Mouse (Mus musculus): Measurements from ENCODE around the gene Rell1. TPM values are rescaled to one million over a fixed set of nuclear protein-coding genes. Genes with fewer than 3 reads are reported as not detected.

The Rell1 gene
- total and polyA plus RNA-seq, 2 experiments from 2014 or later = 5.8 to 8.0 TPM

DNA sequence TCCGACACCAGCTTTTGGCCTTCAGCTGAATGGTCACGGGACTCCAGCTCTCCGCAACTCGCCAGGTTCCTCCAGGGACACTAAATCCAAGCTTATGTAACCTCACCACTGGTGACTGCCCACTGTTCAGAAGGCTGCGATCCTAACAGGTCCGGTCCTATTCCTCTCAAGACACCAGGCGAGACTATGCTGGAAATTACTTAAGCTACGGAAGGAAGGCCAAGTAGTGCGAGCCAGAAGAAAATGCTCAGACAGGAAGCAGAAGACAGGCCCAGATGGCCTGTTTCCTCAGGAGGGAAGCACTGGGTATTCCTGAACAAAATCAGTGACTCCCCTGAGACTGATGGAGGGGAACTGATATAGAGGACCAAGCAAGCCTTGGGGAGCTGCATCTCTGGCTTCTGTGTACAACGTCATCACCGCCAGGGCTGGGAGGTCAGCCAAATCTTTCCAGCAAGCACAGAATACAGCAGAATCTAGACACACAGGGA, 17.2 kb downstream of the Rell1 start:
- DNase-seq (ENCODE audit: low spot score) (peak; percentile 58), ATAC-seq (ENCODE audit: insufficient read depth, low read depth) (peak; percentile 86)
- Histone ChIP-seq H3K27me3 (ENCODE audit: control insufficient read depth, insufficient read depth, low read length) (no peaks in the 10 kb centered on the region), H3K27ac (ENCODE audit: low read depth) (peak overlapping the region; percentile 0; the same call in 1 of the 2 replicates), H3K4me2 (ENCODE audit: low read depth, low read length) (no peak overlapping the region), H3K9me3 (replicated peaks; ENCODE audit: control insufficient read depth, low read length) (no peaks in the 10 kb centered on the region), H3K9ac (replicated peaks; ENCODE audit: low read depth, low read length) (no peak overlapping the region), H3K4me1 (ENCODE audit: control insufficient read depth, insufficient read depth) (peaks cover 5% of the 10 kb centered on the region; the same call in 1 of the 2 replicates), H3K36me3 (replicated peaks; ENCODE audit: control insufficient read depth, insufficient read depth, low read length) (no peaks in the 10 kb centered on the region), H3K4me3 (ENCODE audit: low read depth, low read length) (no peak overlapping the region)
- WGBS = 49% methylated on average over 11 of the region's 11 CpGs
- TF ChIP-seq EP300 (IDR thresholded peaks at IDR 0.05; ENCODE audit: low read depth) (peak; percentile 91), CTCF (IDR thresholded peaks at IDR 0.05; ENCODE audit: low read depth) (no peak; the same call in 1 of the 2 replicates)

DNA sequence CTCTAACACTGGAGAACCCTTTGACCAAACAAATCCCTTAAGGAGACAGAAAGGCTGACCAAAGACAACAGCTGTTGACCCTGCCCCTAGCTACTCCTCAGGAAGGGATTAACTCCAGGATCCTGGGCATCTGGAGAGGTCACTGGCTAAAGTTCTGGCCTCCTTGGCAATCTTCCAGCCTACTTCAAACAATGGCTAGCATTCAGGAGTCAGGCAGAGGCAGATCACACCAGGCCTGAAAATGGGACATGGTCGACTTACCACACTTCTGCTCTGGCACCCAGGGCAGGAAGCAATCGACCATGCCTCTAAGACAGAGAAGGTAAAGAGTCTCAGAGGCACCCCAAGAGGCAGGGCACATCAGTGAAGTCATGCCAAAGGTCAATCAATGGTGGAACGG, 19.5 kb downstream of the Rell1 start:
- Histone ChIP-seq H3K4me2 (ENCODE audit: low read depth, low read length) (no peak overlapping the region), H3K9ac (replicated peaks; ENCODE audit: low read depth, low read length) (no peak overlapping the region), H3K36me3 (replicated peaks; ENCODE audit: control insufficient read depth, insufficient read depth, low read length) (no peaks in the 10 kb centered on the region), H3K9me3 (replicated peaks; ENCODE audit: control insufficient read depth, low read length) (no peaks in the 10 kb centered on the region), H3K27me3 (ENCODE audit: control insufficient read depth, insufficient read depth, low read length) (no peaks in the 10 kb centered on the region), H3K4me3 (ENCODE audit: low read depth, low read length) (no peak overlapping the region), H3K27ac (ENCODE audit: low read depth) (no peak overlapping the region), H3K4me1 (ENCODE audit: control insufficient read depth, insufficient read depth) (peaks cover 5% of the 10 kb centered on the region; the same call in 1 of the 2 replicates)
- TF ChIP-seq EP300 (IDR thresholded peaks at IDR 0.05; ENCODE audit: low read depth) = no peak
- TF ChIP-seq CTCF (IDR thresholded peaks at IDR 0.05; ENCODE audit: low read depth) = no peak
- DNase-seq (ENCODE audit: low spot score) (no peak), ATAC-seq (ENCODE audit: insufficient read depth, low read depth) (no peak)
- 40% methylated on average over 3 of the region's 3 CpGs for WGBS

DNA sequence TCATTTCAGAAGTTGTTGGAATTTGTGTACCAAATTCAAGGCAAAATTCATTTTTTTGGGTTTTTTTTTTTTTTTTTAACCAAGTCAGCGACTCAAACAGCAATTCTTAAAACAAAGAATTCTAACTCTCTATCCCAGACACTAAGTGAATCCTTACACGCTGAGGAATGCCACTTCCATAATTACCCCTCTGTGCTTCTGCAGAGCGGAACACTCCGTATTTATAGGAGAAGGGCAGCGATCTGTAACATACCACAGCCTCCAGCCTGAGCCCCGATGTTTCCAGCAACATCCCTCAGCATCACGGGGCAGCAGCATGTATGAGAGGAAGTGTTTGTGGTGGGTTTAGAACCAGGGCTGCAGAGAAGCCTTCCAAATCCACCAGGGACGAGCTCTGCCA, 21.2 kb downstream of the Rell1 start:
- H3K9me3 ChIP-seq (replicated peaks; ENCODE audit: control insufficient read depth, low read length) = no peaks in the 10 kb centered on the region
- no peaks in the 10 kb centered on the region for H3K27me3 ChIP-seq (ENCODE audit: control insufficient read depth, insufficient read depth, low read length)
- no peak overlapping the region for H3K4me2 ChIP-seq (ENCODE audit: low read depth, low read length)
- DNase-seq (ENCODE audit: low spot score) (no peak), ATAC-seq (ENCODE audit: insufficient read depth, low read depth) (no peak)
- H3K9ac ChIP-seq (replicated peaks; ENCODE audit: low read depth, low read length) = no peak overlapping the region
- H3K4me3 ChIP-seq (ENCODE audit: low read depth, low read length) = no peak overlapping the region
- 83% methylated on average over 8 of the region's 8 CpGs for WGBS
- no peak overlapping the region for H3K27ac ChIP-seq (ENCODE audit: low read depth)
- peaks cover 5% of the 10 kb centered on the region; the same call in 1 of the 2 replicates for H3K4me1 ChIP-seq (ENCODE audit: control insufficient read depth, insufficient read depth)
- H3K36me3 ChIP-seq (replicated peaks; ENCODE audit: control insufficient read depth, insufficient read depth, low read length) = no peaks in the 10 kb centered on the region
- TF ChIP-seq CTCF (IDR thresholded peaks at IDR 0.05; ENCODE audit: low read depth) (no peak), EP300 (IDR thresholded peaks at IDR 0.05; ENCODE audit: low read depth) (no peak)

DNA sequence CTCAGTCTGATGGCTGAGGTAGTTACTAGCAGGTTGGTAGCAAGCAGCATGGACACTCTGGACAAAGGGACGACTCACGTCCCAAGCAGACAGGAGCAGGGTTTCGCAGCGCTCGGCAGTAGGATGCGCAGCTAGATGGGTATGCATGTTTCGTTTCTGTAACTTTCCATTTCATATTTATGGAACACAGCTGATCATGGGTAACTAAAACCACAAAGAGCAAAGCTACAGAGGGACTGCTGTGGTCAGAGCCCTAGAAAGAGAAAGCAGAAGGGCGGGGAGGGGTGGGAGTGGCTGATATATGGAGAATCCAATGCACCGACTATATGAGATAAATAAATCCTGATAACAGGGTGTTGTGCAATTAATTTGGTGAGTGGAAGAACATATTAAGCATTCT, 25.4 kb downstream of the Rell1 start:
- Histone ChIP-seq H3K36me3 (replicated peaks; ENCODE audit: control insufficient read depth, insufficient read depth, low read length) (no peaks in the 10 kb centered on the region), H3K4me3 (ENCODE audit: low read depth, low read length) (no peak overlapping the region), H3K4me1 (ENCODE audit: control insufficient read depth, insufficient read depth) (no peaks in the 10 kb centered on the region), H3K27ac (ENCODE audit: low read depth) (no peak overlapping the region), H3K9ac (replicated peaks; ENCODE audit: low read depth, low read length) (no peak overlapping the region), H3K27me3 (ENCODE audit: control insufficient read depth, insufficient read depth, low read length) (no peaks in the 10 kb centered on the region), H3K4me2 (ENCODE audit: low read depth, low read length) (no peak overlapping the region), H3K9me3 (replicated peaks; ENCODE audit: control insufficient read depth, low read length) (no peaks in the 10 kb centered on the region)
- TF ChIP-seq EP300 (IDR thresholded peaks at IDR 0.05; ENCODE audit: low read depth) (no peak), CTCF (IDR thresholded peaks at IDR 0.05; ENCODE audit: low read depth) (no peak)
- DNase-seq (ENCODE audit: low spot score) = no peak
- ATAC-seq (ENCODE audit: insufficient read depth, low read depth) = no peak
- WGBS = 73% methylated on average over 9 of the region's 9 CpGs

DNA sequence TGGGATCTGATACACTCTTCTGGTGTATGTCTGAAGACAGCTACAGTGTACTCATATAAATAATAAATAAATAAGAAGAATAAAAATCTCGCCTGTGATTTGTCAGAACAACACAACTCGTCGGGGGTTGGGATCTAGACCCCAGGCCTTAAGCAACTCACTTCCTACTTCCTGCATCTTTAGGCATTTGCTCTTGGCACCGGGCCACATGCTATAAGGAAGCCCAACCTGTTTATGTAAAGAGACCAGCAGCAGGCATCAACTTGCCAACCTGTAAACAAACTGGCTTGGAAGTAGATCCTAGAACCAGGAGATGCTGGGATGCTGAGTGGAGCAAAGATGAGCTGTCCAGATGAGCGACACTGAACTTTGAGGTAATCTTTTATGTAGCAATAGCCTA, 26.8 kb downstream of the Rell1 start:
- no peaks in the 10 kb centered on the region for H3K9me3 ChIP-seq (replicated peaks; ENCODE audit: control insufficient read depth, low read length)
- ATAC-seq (ENCODE audit: insufficient read depth, low read depth) (no peak), DNase-seq (ENCODE audit: low spot score) (no peak)
- no peaks in the 10 kb centered on the region for H3K4me1 ChIP-seq (ENCODE audit: control insufficient read depth, insufficient read depth)
- TF ChIP-seq CTCF (IDR thresholded peaks at IDR 0.05; ENCODE audit: low read depth) (no peak), EP300 (IDR thresholded peaks at IDR 0.05; ENCODE audit: low read depth) (no peak)
- 58% methylated on average over 5 of the region's 5 CpGs for WGBS
- no peaks in the 10 kb centered on the region for H3K27me3 ChIP-seq (ENCODE audit: control insufficient read depth, insufficient read depth, low read length)
- no peak overlapping the region for H3K27ac ChIP-seq (ENCODE audit: low read depth)
- H3K4me3 ChIP-seq (ENCODE audit: low read depth, low read length) = no peak overlapping the region
- no peak overlapping the region for H3K4me2 ChIP-seq (ENCODE audit: low read depth, low read length)
- no peak overlapping the region for H3K9ac ChIP-seq (replicated peaks; ENCODE audit: low read depth, low read length)
- no peaks in the 10 kb centered on the region for H3K36me3 ChIP-seq (replicated peaks; ENCODE audit: control insufficient read depth, insufficient read depth, low read length)

DNA sequence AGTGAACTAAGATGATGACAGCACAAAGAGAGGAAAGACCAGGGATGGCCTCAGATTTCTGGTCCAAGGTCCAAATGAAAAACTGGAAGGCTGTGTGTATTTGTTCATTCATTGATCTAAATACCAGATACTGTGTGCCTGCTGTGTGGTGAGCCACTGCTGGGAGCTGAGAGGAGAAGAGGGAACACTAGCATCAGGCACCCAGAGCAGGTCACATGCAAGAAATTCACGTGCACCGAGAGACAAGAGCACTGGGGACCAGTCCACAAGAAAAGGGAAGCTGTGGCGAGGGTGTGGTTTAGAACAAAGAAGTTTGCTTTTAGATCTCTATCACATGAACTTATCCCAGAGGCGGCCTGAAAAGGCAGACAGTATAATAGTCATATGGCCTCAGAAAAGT, 30.1 kb downstream of the Rell1 start:
- no peak for ATAC-seq (ENCODE audit: insufficient read depth, low read depth)

More for the DNA sequence above, 30.1 kb downstream of the Rell1 start:
- no peak for DNase-seq (ENCODE audit: low spot score)
- Histone ChIP-seq H3K4me2 (ENCODE audit: low read depth, low read length) (no peak overlapping the region), H3K27ac (ENCODE audit: low read depth) (no peak overlapping the region), H3K9me3 (replicated peaks; ENCODE audit: control insufficient read depth, low read length) (no peaks in the 10 kb centered on the region), H3K36me3 (replicated peaks; ENCODE audit: control insufficient read depth, insufficient read depth, low read length) (no peaks in the 10 kb centered on the region; the same call in 1 of the 2 replicates), H3K27me3 (ENCODE audit: control insufficient read depth, insufficient read depth, low read length) (no peaks in the 10 kb centered on the region), H3K9ac (replicated peaks; ENCODE audit: low read depth, low read length) (no peak overlapping the region), H3K4me1 (ENCODE audit: control insufficient read depth, insufficient read depth) (no peaks in the 10 kb centered on the region), H3K4me3 (ENCODE audit: low read depth, low read length) (no peak overlapping the region)
- WGBS = 67% methylated on average over 4 of the region's 4 CpGs
- no peak for TF ChIP-seq EP300 (IDR thresholded peaks at IDR 0.05; ENCODE audit: low read depth)
- TF ChIP-seq CTCF (IDR thresholded peaks at IDR 0.05; ENCODE audit: low read depth) = no peak

Measured in heart, postnatal 0 days (tissue).